Mouse (Mus musculus): ENCODE measurements around the gene Ror1. TPM values are rescaled to one million over a fixed set of nuclear protein-coding genes. Genes with fewer than 3 reads are reported as not detected.

Ror1 gene
- polyA plus RNA-seq, 1 experiment from 2014 or later = 6.4 TPM

GRCm38 (mm10) chr4:100375286-100375685 is 279.7 kb downstream of the Ror1 start:
- Histone ChIP-seq H3K36me3 (ENCODE audit: control insufficient read depth, insufficient read depth, low read length) (no peaks in the 10 kb centered on the region), H3K27me3 (ENCODE audit: control insufficient read depth, insufficient read depth, low read length) (no peaks in the 10 kb centered on the region), H3K27ac (ENCODE audit: low read length) (no peak overlapping the region), H3K4me1 (ENCODE audit: control insufficient read depth, insufficient read depth, low read length) (no peaks in the 10 kb centered on the region), H3K4me2 (ENCODE audit: low read depth, low read length) (no peak overlapping the region), H3K9me3 (replicated peaks; ENCODE audit: control insufficient read depth, low read length) (no peaks in the 10 kb centered on the region), H3K9ac (ENCODE audit: low read length) (no peak overlapping the region), H3K4me3 (replicated peaks; ENCODE audit: low read length) (no peak overlapping the region)
- ATAC-seq (ENCODE audit: insufficient read depth, low FRiP score) = no peak
- 91% methylated on average over 5 of the region's 5 CpGs for WGBS

GRCm38 (mm10) chr4:100376163-100376562 is 280.6 kb downstream of the Ror1 start:
- WGBS = 50% methylated on average over 6 of the region's 6 CpGs
- Histone ChIP-seq H3K4me2 (ENCODE audit: low read depth, low read length) (no peak overlapping the region), H3K9ac (ENCODE audit: low read length) (no peak overlapping the region), H3K4me1 (ENCODE audit: control insufficient read depth, insufficient read depth, low read length) (no peaks in the 10 kb centered on the region), H3K27ac (ENCODE audit: low read length) (no peak overlapping the region), H3K36me3 (ENCODE audit: control insufficient read depth, insufficient read depth, low read length) (no peaks in the 10 kb centered on the region), H3K4me3 (replicated peaks; ENCODE audit: low read length) (no peak overlapping the region), H3K9me3 (replicated peaks; ENCODE audit: control insufficient read depth, low read length) (no peaks in the 10 kb centered on the region), H3K27me3 (ENCODE audit: control insufficient read depth, insufficient read depth, low read length) (no peaks in the 10 kb centered on the region)
- no peak for ATAC-seq (ENCODE audit: insufficient read depth, low FRiP score)

GRCm38 (mm10) chr4:100377231-100377630 is 281.6 kb downstream of the Ror1 start:
- Histone ChIP-seq H3K4me2 (ENCODE audit: low read depth, low read length) (no peak overlapping the region), H3K9me3 (replicated peaks; ENCODE audit: control insufficient read depth, low read length) (no peaks in the 10 kb centered on the region), H3K27me3 (ENCODE audit: control insufficient read depth, insufficient read depth, low read length) (no peaks in the 10 kb centered on the region), H3K4me1 (ENCODE audit: control insufficient read depth, insufficient read depth, low read length) (no peaks in the 10 kb centered on the region), H3K9ac (ENCODE audit: low read length) (no peak overlapping the region), H3K36me3 (ENCODE audit: control insufficient read depth, insufficient read depth, low read length) (no peaks in the 10 kb centered on the region), H3K4me3 (replicated peaks; ENCODE audit: low read length) (no peak overlapping the region), H3K27ac (ENCODE audit: low read length) (no peak overlapping the region)
- WGBS = 63% methylated on average over 3 of the region's 3 CpGs
- ATAC-seq (ENCODE audit: insufficient read depth, low FRiP score) = no peak

GRCm38 (mm10) chr4:100377996-100378395 is 282.4 kb downstream of the Ror1 start:
- no peak for ATAC-seq (ENCODE audit: insufficient read depth, low FRiP score)
- H3K27ac ChIP-seq (ENCODE audit: low read length) = no peak overlapping the region

GRCm38 (mm10) chr4:100381760-100382159 is 286.2 kb downstream of the Ror1 start:
- ATAC-seq (ENCODE audit: insufficient read depth, low FRiP score) = no peak
- H3K4me3 ChIP-seq (replicated peaks; ENCODE audit: low read length) = no peak overlapping the region
- WGBS = 71% methylated on average over 4 of the region's 4 CpGs
- H3K36me3 ChIP-seq (ENCODE audit: control insufficient read depth, insufficient read depth, low read length) = no peaks in the 10 kb centered on the region
- H3K27me3 ChIP-seq (ENCODE audit: control insufficient read depth, insufficient read depth, low read length) = no peaks in the 10 kb centered on the region
- H3K4me1 ChIP-seq (ENCODE audit: control insufficient read depth, insufficient read depth, low read length) = no peaks in the 10 kb centered on the region
- H3K27ac ChIP-seq (ENCODE audit: low read length) = no peak overlapping the region
- H3K9me3 ChIP-seq (replicated peaks; ENCODE audit: control insufficient read depth, low read length) = no peaks in the 10 kb centered on the region
- H3K4me2 ChIP-seq (ENCODE audit: low read depth, low read length) = no peak overlapping the region
- H3K9ac ChIP-seq (ENCODE audit: low read length) = no peak overlapping the region

More at GRCm38 (mm10) chr4:100377996-100378395, 282.4 kb downstream of the Ror1 start:
- Histone ChIP-seq H3K36me3 (ENCODE audit: control insufficient read depth, insufficient read depth, low read length) (no peaks in the 10 kb centered on the region), H3K9ac (ENCODE audit: low read length) (no peak overlapping the region), H3K27me3 (ENCODE audit: control insufficient read depth, insufficient read depth, low read length) (no peaks in the 10 kb centered on the region), H3K4me3 (replicated peaks; ENCODE audit: low read length) (no peak overlapping the region), H3K4me1 (ENCODE audit: control insufficient read depth, insufficient read depth, low read length) (no peaks in the 10 kb centered on the region), H3K4me2 (ENCODE audit: low read depth, low read length) (no peak overlapping the region), H3K9me3 (replicated peaks; ENCODE audit: control insufficient read depth, low read length) (no peaks in the 10 kb centered on the region)
- 61% methylated on average over 4 of the region's 4 CpGs for WGBS

- Histone ChIP-seq H3K4me1 (ENCODE audit: control insufficient read depth, insufficient read depth, low read length) (no peaks in the 10 kb centered on the region), H3K4me2 (ENCODE audit: low read depth, low read length) (no peak overlapping the region), H3K27ac (ENCODE audit: low read length) (no peak overlapping the region), H3K9me3 (replicated peaks; ENCODE audit: control insufficient read depth, low read length) (no peaks in the 10 kb centered on the region), H3K27me3 (ENCODE audit: control insufficient read depth, insufficient read depth, low read length) (no peaks in the 10 kb centered on the region), H3K9ac (ENCODE audit: low read length) (no peak overlapping the region), H3K36me3 (ENCODE audit: control insufficient read depth, insufficient read depth, low read length) (no peaks in the 10 kb centered on the region), H3K4me3 (replicated peaks; ENCODE audit: low read length) (no peak overlapping the region)
- ATAC-seq (ENCODE audit: insufficient read depth, low FRiP score) = no peak
- WGBS = 62% methylated on average over 5 of the region's 5 CpGs
Measured at GRCm38 (mm10) chr4:100386272-100386988, 290.8 kb downstream of the Ror1 start.

GRCm38 (mm10) chr4:100390436-100390835 is 294.8 kb downstream of the Ror1 start:
- H3K27ac ChIP-seq (ENCODE audit: low read length) = no peak overlapping the region
- 71% methylated on average over 6 of the region's 6 CpGs for WGBS
- no peak for ATAC-seq (ENCODE audit: insufficient read depth, low FRiP score)

GRCm38 (mm10) chr4:100391021-100391420 is 295.4 kb downstream of the Ror1 start:
- Histone ChIP-seq H3K27me3 (ENCODE audit: control insufficient read depth, insufficient read depth, low read length) (no peaks in the 10 kb centered on the region), H3K4me1 (ENCODE audit: control insufficient read depth, insufficient read depth, low read length) (no peaks in the 10 kb centered on the region), H3K9me3 (replicated peaks; ENCODE audit: control insufficient read depth, low read length) (no peaks in the 10 kb centered on the region), H3K4me2 (ENCODE audit: low read depth, low read length) (no peak overlapping the region), H3K36me3 (ENCODE audit: control insufficient read depth, insufficient read depth, low read length) (no peaks in the 10 kb centered on the region), H3K9ac (ENCODE audit: low read length) (no peak overlapping the region), H3K4me3 (replicated peaks; ENCODE audit: low read length) (no peak overlapping the region), H3K27ac (ENCODE audit: low read length) (no peak overlapping the region)
- ATAC-seq (ENCODE audit: insufficient read depth, low FRiP score) = no peak
- WGBS = 68% methylated on average over 6 of the region's 6 CpGs

More at GRCm38 (mm10) chr4:100390436-100390835, 294.8 kb downstream of the Ror1 start:
- no peak overlapping the region for H3K4me2 ChIP-seq (ENCODE audit: low read depth, low read length)
- no peaks in the 10 kb centered on the region for H3K9me3 ChIP-seq (replicated peaks; ENCODE audit: control insufficient read depth, low read length)
- H3K9ac ChIP-seq (ENCODE audit: low read length) = no peak overlapping the region
- H3K27me3 ChIP-seq (ENCODE audit: control insufficient read depth, insufficient read depth, low read length) = no peaks in the 10 kb centered on the region
- no peaks in the 10 kb centered on the region for H3K36me3 ChIP-seq (ENCODE audit: control insufficient read depth, insufficient read depth, low read length)
- H3K4me3 ChIP-seq (replicated peaks; ENCODE audit: low read length) = no peak overlapping the region
- no peaks in the 10 kb centered on the region for H3K4me1 ChIP-seq (ENCODE audit: control insufficient read depth, insufficient read depth, low read length)

GRCm38 (mm10) chr4:100393374-100394061 is 297.9 kb downstream of the Ror1 start:
- no peak; the same call in 1 of the 2 replicates for ATAC-seq (ENCODE audit: insufficient read depth, low FRiP score)
- Histone ChIP-seq H3K4me1 (ENCODE audit: control insufficient read depth, insufficient read depth, low read length) (no peaks in the 10 kb centered on the region), H3K36me3 (ENCODE audit: control insufficient read depth, insufficient read depth, low read length) (no peaks in the 10 kb centered on the region), H3K27me3 (ENCODE audit: control insufficient read depth, insufficient read depth, low read length) (no peaks in the 10 kb centered on the region), H3K4me2 (ENCODE audit: low read depth, low read length) (no peak overlapping the region), H3K27ac (ENCODE audit: low read length) (peak overlapping the region; percentile 64; the same call in 1 of the 2 replicates), H3K9ac (ENCODE audit: low read length) (no peak overlapping the region), H3K9me3 (replicated peaks; ENCODE audit: control insufficient read depth, low read length) (no peaks in the 10 kb centered on the region), H3K4me3 (replicated peaks; ENCODE audit: low read length) (no peak overlapping the region)
- WGBS = 56% methylated on average over 12 of the region's 12 CpGs

All from stomach, embryonic 16.5 days (tissue).